Comparison of ENCODE assay signal across 8 mouse cellular contexts in the genomic region with DNA sequence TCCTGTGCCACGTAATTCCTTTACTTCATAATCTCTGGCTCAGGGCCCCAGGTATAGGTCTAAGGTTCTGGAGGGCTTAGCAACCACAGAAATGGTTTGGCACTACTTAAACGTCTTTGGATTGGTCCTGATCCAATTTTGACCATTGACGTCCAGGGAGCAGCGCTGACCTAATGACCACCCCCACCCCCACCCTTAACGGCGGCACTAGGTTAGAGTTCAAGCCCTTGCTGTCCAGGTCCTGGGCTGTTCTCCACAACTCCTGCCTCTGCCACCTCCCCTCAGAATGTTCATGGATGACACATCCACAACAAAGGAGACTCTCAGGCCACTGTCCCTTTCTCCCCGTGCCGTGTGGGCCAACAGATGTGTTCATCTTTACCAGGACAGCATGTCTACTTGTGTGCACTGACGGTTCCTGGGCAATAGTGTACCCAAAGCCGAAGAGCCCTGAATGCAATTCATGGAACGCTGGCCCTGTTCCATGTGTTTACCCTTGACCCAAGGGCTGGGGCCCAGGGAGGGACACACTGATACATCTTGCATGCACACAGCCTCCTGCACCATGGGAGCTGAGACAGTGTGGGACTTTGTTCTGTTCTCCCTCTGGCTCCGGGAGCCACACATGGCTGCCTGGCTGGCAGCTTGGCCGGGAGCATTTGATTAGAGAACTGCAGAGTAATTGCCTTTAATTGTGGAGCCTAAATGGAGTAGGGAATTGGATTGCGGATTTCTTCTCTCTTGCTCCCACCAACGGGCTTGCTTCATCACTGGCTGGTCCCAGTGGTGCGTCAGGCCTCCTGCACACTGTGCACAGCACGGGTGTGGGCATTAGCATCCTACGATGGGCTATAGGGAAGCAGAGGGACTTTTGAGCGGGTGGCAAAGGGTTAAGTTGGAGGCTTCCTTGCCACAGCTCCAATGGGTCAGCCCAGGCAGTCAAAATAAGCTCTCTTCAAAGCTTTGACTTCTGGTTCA.
A peak's percentile ranks its signal among the peaks of the same experiment; 100 is the strongest.
DNase-seq lines count a peak whose midpoint lies in the region; ATAC-seq and TF ChIP-seq lines count a peak whose summit lies in the region.

No protein-coding gene starts in this region.

- H3K27me3 ChIP-seq in heart, postnatal 0 days (ENCODE audit: control insufficient read depth, insufficient read depth, low read length) = no peaks in the 10 kb centered on the region
- no peaks in the 10 kb centered on the region for H3K27me3 ChIP-seq in forebrain, embryonic 16.5 days (replicated peaks; ENCODE audit: control insufficient read depth, insufficient read depth, low read length)

- H3K36me3 ChIP-seq in heart, postnatal 0 days (replicated peaks; ENCODE audit: control insufficient read depth, insufficient read depth, low read length) = no peaks in the 10 kb centered on the region; the same call in 1 of the 2 replicates
- no peaks in the 10 kb centered on the region for H3K36me3 ChIP-seq in forebrain, embryonic 16.5 days (ENCODE audit: control insufficient read depth, insufficient read depth)

- 80% methylated on average over 19 of the region's 19 CpGs for WGBS in heart, postnatal 0 days
- 44% methylated on average over 19 of the region's 19 CpGs for WGBS in forebrain, embryonic 16.5 days

- no peak for TF ChIP-seq EP300 in heart, postnatal 0 days (IDR thresholded peaks at IDR 0.05; ENCODE audit: low read depth)

- no peaks in the 10 kb centered on the region for H3K9me3 ChIP-seq in heart, postnatal 0 days (replicated peaks; ENCODE audit: control insufficient read depth, low read length)
- H3K9me3 ChIP-seq in forebrain, embryonic 16.5 days (ENCODE audit: control insufficient read depth, low read length) = no peaks in the 10 kb centered on the region

- ATAC-seq in heart, postnatal 0 days (ENCODE audit: insufficient read depth, low read depth) = 0 out of 2 replicates have a peak, but pooled peaks have one; percentile 24
- ATAC-seq in forebrain, embryonic 16.5 days = peak; percentile 89
- ATAC-seq in erythroblast, adult 5-6 weeks (replicated peaks; ENCODE audit: low FRiP score, poor library complexity, severe bottlenecking) = no peak

- H3K4me1 ChIP-seq in heart, postnatal 0 days (ENCODE audit: control insufficient read depth, insufficient read depth) = peaks cover 23% of the 10 kb centered on the region
- peaks cover 30% of the 10 kb centered on the region for H3K4me1 ChIP-seq in forebrain, embryonic 16.5 days (replicated peaks; ENCODE audit: control insufficient read depth, insufficient read depth, low read length)

- no peak overlapping the region for H3K4me3 ChIP-seq in heart, postnatal 0 days (ENCODE audit: low read depth, low read length)
- no peak overlapping the region for H3K4me3 ChIP-seq in forebrain, embryonic 16.5 days (replicated peaks; ENCODE audit: low read length)

- H3K27ac ChIP-seq in heart, postnatal 0 days (ENCODE audit: low read depth) = no peak overlapping the region
- H3K27ac ChIP-seq in forebrain, embryonic 16.5 days (ENCODE audit: low read length) = peak overlapping the region; percentile 71

- DNase-seq in heart, postnatal 0 days (ENCODE audit: low spot score) = no peak
- no peak for DNase-seq in heart, adult 11 months
- DNase-seq in brain, adult 2 months (ENCODE audit: low read depth, low spot score) = peak; percentile 54
- peak; percentile 56 to 58 for DNase-seq in layer of hippocampus, postnatal 36 days
- DNase-seq in gastrocnemius, postnatal 4 days (ENCODE audit: low spot score in 2 of 2) = no peak
- no peak for DNase-seq in lung, adult 18-20 months

- H3K9ac ChIP-seq in heart, postnatal 0 days (replicated peaks; ENCODE audit: low read depth, low read length) = no peak overlapping the region
- no peak overlapping the region; the same call in 1 of the 2 replicates for H3K9ac ChIP-seq in forebrain, embryonic 16.5 days (replicated peaks; ENCODE audit: low read depth, low read length)

- TF ChIP-seq CTCF in heart, postnatal 0 days (IDR thresholded peaks at IDR 0.05; ENCODE audit: low read depth) = no peak

- no peak overlapping the region for H3K4me2 ChIP-seq in heart, postnatal 0 days (ENCODE audit: low read depth, low read length)
- no peak overlapping the region; the same call in 1 of the 2 replicates for H3K4me2 ChIP-seq in forebrain, embryonic 16.5 days (ENCODE audit: low read length)

Comparison
In these comparisons a context has a peak if more than half of its experiments do, and no peak if none do; other contexts are left out.
1. DNase-seq: peak in brain, adult 2 months (single experiment) and layer of hippocampus, postnatal 36 days (2 of 2); none in heart, postnatal 0 days (single experiment), heart, adult 11 months (single experiment), gastrocnemius, postnatal 4 days (0 of 2) and lung, adult 18-20 months (0 of 2).